ENCODE assay signal across 8 mouse cellular contexts in the genomic region with DNA sequence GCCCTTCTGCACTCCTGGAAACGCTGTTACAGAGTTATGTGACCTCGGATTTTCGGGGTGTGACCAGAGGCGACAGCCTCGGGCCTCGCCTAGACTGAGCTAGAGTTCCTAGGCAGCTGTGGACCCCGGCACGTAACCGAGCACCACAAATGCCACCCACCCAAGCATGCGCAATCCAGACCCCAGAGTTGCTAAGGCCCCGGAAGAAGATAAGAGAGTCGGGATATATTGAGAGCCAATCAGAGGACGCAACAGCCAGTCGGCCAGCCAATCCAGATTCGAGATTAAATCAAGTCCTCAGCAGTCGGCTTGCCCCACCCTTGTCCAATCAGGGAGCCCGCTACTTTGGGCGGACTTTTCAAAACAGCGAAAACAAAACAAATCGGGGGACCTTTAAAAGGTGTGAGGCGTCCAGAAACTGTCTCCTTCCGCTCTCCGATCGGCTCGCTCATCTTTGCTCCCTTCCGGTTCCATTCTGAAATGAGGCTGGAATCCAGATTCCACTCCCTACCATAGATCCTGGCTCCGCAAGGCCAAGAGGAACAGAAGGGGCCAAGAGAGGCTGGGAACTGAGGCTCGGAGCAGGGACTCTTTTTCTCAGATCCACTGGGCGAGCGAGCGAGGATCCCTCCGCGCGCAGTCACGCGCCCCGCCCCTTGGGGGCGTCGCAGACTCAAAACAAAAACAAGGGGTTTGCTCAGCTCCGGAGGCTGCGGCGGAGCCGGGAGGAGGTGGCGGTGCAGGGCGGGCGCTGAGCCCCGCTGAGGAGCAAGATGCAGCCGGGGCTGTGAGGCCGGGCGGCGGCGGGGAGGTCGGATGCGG. TPM values are rescaled to one million over a fixed set of nuclear protein-coding genes. Genes with fewer than 3 reads are reported as not detected.
DNase-seq lines count a peak whose midpoint lies in the region; ATAC-seq and TF ChIP-seq lines count a peak whose summit lies in the region.

Ccng2 (plus strand) TSS at position 375 of the 822 bp plus-strand sequence.

- peak within 1 kb of the TSS; percentile 98 for H3K9ac ChIP-seq in embryonic facial prominence, embryonic 13.5 days
- peak within 1 kb of the TSS; percentile 97 for H3K9ac ChIP-seq in limb, embryonic 12.5 days (replicated peaks)
- peak within 1 kb of the TSS; percentile 98 for H3K9ac ChIP-seq in midbrain, embryonic 15.5 days

- peaks cover 34% of the 10 kb centered on the region for H3K4me1 ChIP-seq in embryonic facial prominence, embryonic 13.5 days
- 0 out of 2 replicates have a peak, but pooled peaks cover 2% of the 10 kb centered on the region for H3K4me1 ChIP-seq in kidney, adult 2 months (ENCODE audit: control insufficient read depth, insufficient read depth, low read length)
- H3K4me1 ChIP-seq in limb, embryonic 12.5 days (replicated peaks), result peaks cover 22% of the 10 kb centered on the region
- peaks cover 21% of the 10 kb centered on the region for H3K4me1 ChIP-seq in midbrain, embryonic 15.5 days
- peaks cover 16% of the 10 kb centered on the region for H3K4me1 ChIP-seq in spleen, adult 2 months (ENCODE audit: control insufficient read depth, insufficient read depth, insufficient read length)

- peak; percentile 95 for ATAC-seq in embryonic facial prominence, embryonic 13.5 days (ENCODE audit: insufficient number of reproducible peaks, insufficient read depth, low FRiP score, low TSS enrichment, low read depth)
- peak; percentile 95 for ATAC-seq in limb, embryonic 12.5 days (ENCODE audit: insufficient number of reproducible peaks, insufficient read depth, low FRiP score, low TSS enrichment, low read depth)
- peak; percentile 96 for ATAC-seq in midbrain, embryonic 15.5 days (replicated peaks)

- peak; percentile 89 for DNase-seq in 3134 (ENCODE audit: extremely low read depth, insufficient read length, low spot score)
- DNase-seq in adrenal gland, postnatal 36 days, result peak; percentile 96
- DNase-seq in heart, adult 18-20 months, result peak; percentile 99
- peak; percentile 99 for DNase-seq in kidney, adult 2 months
- peak; percentile 98 to 99 for DNase-seq in spleen, adult 2 months (ENCODE audit: low read depth in 1 of 2, low spot score in 2 of 2)

- WGBS in embryonic facial prominence, embryonic 13.5 days, result under 1% methylated on average over 54 of the region's 54 CpGs
- under 1% methylated on average over 54 of the region's 54 CpGs for WGBS in kidney, adult 2 months
- under 1% methylated on average over 54 of the region's 54 CpGs for WGBS in limb, embryonic 12.5 days
- under 1% methylated on average over 54 of the region's 54 CpGs for WGBS in midbrain, embryonic 15.5 days
- WGBS in spleen, adult 2 months, result under 1% methylated on average over 52 of the region's 54 CpGs

- H3K4me2 ChIP-seq in embryonic facial prominence, embryonic 13.5 days, result peak within 1 kb of the TSS; percentile 65
- peak within 1 kb of the TSS; percentile 70 for H3K4me2 ChIP-seq in limb, embryonic 12.5 days
- H3K4me2 ChIP-seq in midbrain, embryonic 15.5 days, result peak within 1 kb of the TSS; percentile 56

- H3K9me3 ChIP-seq in embryonic facial prominence, embryonic 13.5 days, result no peaks in the 10 kb centered on the region
- no peaks in the 10 kb centered on the region for H3K9me3 ChIP-seq in limb, embryonic 12.5 days
- no peaks in the 10 kb centered on the region for H3K9me3 ChIP-seq in midbrain, embryonic 15.5 days

- H3K27me3 ChIP-seq in embryonic facial prominence, embryonic 13.5 days, result no peaks in the 10 kb centered on the region
- H3K27me3 ChIP-seq in kidney, adult 2 months (replicated peaks; ENCODE audit: control insufficient read depth, insufficient read depth, low read length), result no peaks in the 10 kb centered on the region
- no peaks in the 10 kb centered on the region for H3K27me3 ChIP-seq in limb, embryonic 12.5 days
- no peaks in the 10 kb centered on the region for H3K27me3 ChIP-seq in midbrain, embryonic 15.5 days (replicated peaks)
- H3K27me3 ChIP-seq in spleen, adult 2 months (ENCODE audit: control insufficient read depth, insufficient read depth, low read length), result no peaks in the 10 kb centered on the region

- H3K4me3 ChIP-seq in embryonic facial prominence, embryonic 13.5 days, result peak within 1 kb of the TSS; percentile 97
- H3K4me3 ChIP-seq in kidney, adult 2 months (ENCODE audit: insufficient read depth, low read depth, low read length), result peak within 1 kb of the TSS; percentile 75
- peak within 1 kb of the TSS; percentile 89 for H3K4me3 ChIP-seq in limb, embryonic 12.5 days (replicated peaks)
- peak within 1 kb of the TSS; percentile 98 for H3K4me3 ChIP-seq in midbrain, embryonic 15.5 days
- H3K4me3 ChIP-seq in spleen, adult 2 months (ENCODE audit: extremely low read depth, insufficient read depth, insufficient read length), result peak within 1 kb of the TSS; percentile 79

- peaks cover 21% of the 10 kb centered on the region for H3K36me3 ChIP-seq in embryonic facial prominence, embryonic 13.5 days
- H3K36me3 ChIP-seq in kidney, adult 2 months (ENCODE audit: control insufficient read depth, insufficient read depth, low read length), result peaks cover 10% of the 10 kb centered on the region
- H3K36me3 ChIP-seq in limb, embryonic 12.5 days, result peaks cover 20% of the 10 kb centered on the region
- peaks cover 12% of the 10 kb centered on the region; the same call in 1 of the 2 replicates for H3K36me3 ChIP-seq in midbrain, embryonic 15.5 days (replicated peaks)
- H3K36me3 ChIP-seq in spleen, adult 2 months (ENCODE audit: control insufficient read depth, insufficient read depth, low read length), result peaks cover 17% of the 10 kb centered on the region

- no peak for TF ChIP-seq CTCF in kidney, adult 2 months (conservative IDR thresholded peaks at IDR 0.05; ENCODE audit: insufficient read depth, insufficient read length, low read depth, low read length)
- no peak for TF ChIP-seq CTCF in spleen, adult 2 months (IDR thresholded peaks at IDR 0.05; ENCODE audit: extremely low read depth, insufficient read depth, insufficient read length, insufficient replicate concordance)

- TF ChIP-seq POLR2A in kidney, adult 2 months (IDR thresholded peaks at IDR 0.05; ENCODE audit: low read depth, low read length), result peak; percentile 86
- TF ChIP-seq POLR2A in spleen, adult 2 months (IDR thresholded peaks at IDR 0.05; ENCODE audit: low read depth, low read length), result peak; percentile 95

- H3K27ac ChIP-seq in embryonic facial prominence, embryonic 13.5 days, result peak within 1 kb of the TSS; percentile 97
- H3K27ac ChIP-seq in kidney, adult 2 months (ENCODE audit: insufficient read depth, low read depth, low read length), result peak within 1 kb of the TSS; percentile 95
- peak within 1 kb of the TSS; percentile 96 for H3K27ac ChIP-seq in limb, embryonic 12.5 days
- H3K27ac ChIP-seq in midbrain, embryonic 15.5 days, result peak within 1 kb of the TSS; percentile 96
- peak within 1 kb of the TSS; percentile 98 for H3K27ac ChIP-seq in spleen, adult 2 months (ENCODE audit: insufficient read depth, low read length)

RNA-seq across cellular contexts. Expression of gene Ccng2, which starts in this region (rescaled TPM):
- total RNA-seq in adrenal gland, postnatal 36 days (2021), result 10 to 100 TPM; 23.4 to 32.6 TPM
- polyA plus RNA-seq in embryonic facial prominence, embryonic 13.5 days (2015; fragmentation: Nextera tagmentation; extraction: Ambion mirVana), result 72.0 and 87.0 TPM in 2 replicates
- 10 to 100 TPM; 13.0 to 20.1 TPM for total RNA-seq in heart, adult 18-20 months (2021)
- polyA plus RNA-seq in kidney, adult 2 months (2012; rRNA removed), result 16.7 and 20.0 TPM in 2 replicates
- polyA plus RNA-seq in limb, embryonic 12.5 days (2016; fragmentation: Nextera tagmentation; extraction: Ambion mirVana), result 109 and 114 TPM in 2 replicates
- polyA plus RNA-seq in midbrain, embryonic 15.5 days (2015; fragmentation: Nextera tagmentation; extraction: Ambion mirVana), result 83.0 and 92.7 TPM in 2 replicates
- polyA plus RNA-seq in spleen, adult 2 months (2012; rRNA removed), result 39.3 and 51.3 TPM in 2 replicates

Comparison
In these comparisons a context has a peak if more than half of its experiments do, and no peak if none do; other contexts are left out.
1. Peak in every context shown above with its lines: DNase-seq, ATAC-seq, H3K4me3 ChIP-seq and H3K27ac ChIP-seq.